Mouse (Mus musculus) bone marrow macrophage, adult 2 months (primary cell): ENCODE measurements around the gene Pafah1b2. TPM values are rescaled to one million over a fixed set of nuclear protein-coding genes. Genes with fewer than 3 reads are reported as not detected.

Experiments used
- H3K27ac ChIP-seq: 2 replicates; pipeline ENCODE4 v1.5.1; 2012; ENCODE audit warnings: low read depth, low read length; ENCODE audit not compliant: insufficient read depth
- H3K4me1 ChIP-seq: 2 replicates; pipeline ENCODE4 v1.6.1; 2012; ENCODE audit warnings: low read length; ENCODE audit not compliant: control insufficient read depth, insufficient read depth
- H3K4me3 ChIP-seq: 2 replicates; pipeline ENCODE4 v1.5.1; 2012; ENCODE audit warnings: mild to moderate bottlenecking, low read length, moderate library complexity; ENCODE audit not compliant: insufficient read depth
- CTCF ChIP-seq: IDR thresholded peaks from 2 replicates; pipeline ENCODE4 v1.5.1; 2012; ENCODE audit warnings: low read depth, mild to moderate bottlenecking, low read length, moderate library complexity
- POLR2A ChIP-seq: IDR thresholded peaks from 2 replicates; pipeline ENCODE4 v1.6.1; 2012; ENCODE audit warnings: mild to moderate bottlenecking, low read depth, low read length, borderline replicate concordance
- polyA plus RNA-seq: library from polyadenylated mRNA; stranded (reverse); fragments of >200 nt; gene quantifications from 2 replicates; pipeline ENCODE4 v1.2.4, GENCODE M21; 2012; ENCODE audit not compliant: missing spikeins, insufficient read depth, insufficient read length

Gene Pafah1b2
- polyA plus RNA-seq, 1 experiment = 44.9 TPM

DNA sequence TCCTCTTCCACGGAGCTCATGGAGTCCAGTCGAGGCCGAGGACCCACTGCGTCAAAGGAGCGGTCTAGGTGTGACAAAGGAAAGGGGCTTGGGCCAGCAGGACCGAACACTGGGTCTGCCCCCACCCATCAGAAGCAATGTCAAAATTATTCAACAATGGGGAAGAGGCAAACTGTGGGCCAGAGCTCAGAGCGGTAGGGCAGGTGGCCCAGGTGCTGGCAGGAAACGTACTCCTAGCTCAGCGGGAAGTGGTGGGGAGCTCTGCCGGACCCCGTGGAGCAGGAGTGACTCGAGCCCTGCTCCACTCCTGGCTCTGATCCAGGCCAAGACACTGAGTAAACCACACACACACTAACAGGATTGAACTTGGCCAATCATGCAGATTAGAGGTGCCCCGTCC, 66.8 kb downstream of the Pafah1b2 start:
- Histone ChIP-seq H3K27ac (no peak overlapping the region), H3K4me1 (peaks cover 14% of the 10 kb centered on the region), H3K4me3 (no peak overlapping the region)
- TF ChIP-seq POLR2A = no peak
- TF ChIP-seq CTCF = no peak

DNA sequence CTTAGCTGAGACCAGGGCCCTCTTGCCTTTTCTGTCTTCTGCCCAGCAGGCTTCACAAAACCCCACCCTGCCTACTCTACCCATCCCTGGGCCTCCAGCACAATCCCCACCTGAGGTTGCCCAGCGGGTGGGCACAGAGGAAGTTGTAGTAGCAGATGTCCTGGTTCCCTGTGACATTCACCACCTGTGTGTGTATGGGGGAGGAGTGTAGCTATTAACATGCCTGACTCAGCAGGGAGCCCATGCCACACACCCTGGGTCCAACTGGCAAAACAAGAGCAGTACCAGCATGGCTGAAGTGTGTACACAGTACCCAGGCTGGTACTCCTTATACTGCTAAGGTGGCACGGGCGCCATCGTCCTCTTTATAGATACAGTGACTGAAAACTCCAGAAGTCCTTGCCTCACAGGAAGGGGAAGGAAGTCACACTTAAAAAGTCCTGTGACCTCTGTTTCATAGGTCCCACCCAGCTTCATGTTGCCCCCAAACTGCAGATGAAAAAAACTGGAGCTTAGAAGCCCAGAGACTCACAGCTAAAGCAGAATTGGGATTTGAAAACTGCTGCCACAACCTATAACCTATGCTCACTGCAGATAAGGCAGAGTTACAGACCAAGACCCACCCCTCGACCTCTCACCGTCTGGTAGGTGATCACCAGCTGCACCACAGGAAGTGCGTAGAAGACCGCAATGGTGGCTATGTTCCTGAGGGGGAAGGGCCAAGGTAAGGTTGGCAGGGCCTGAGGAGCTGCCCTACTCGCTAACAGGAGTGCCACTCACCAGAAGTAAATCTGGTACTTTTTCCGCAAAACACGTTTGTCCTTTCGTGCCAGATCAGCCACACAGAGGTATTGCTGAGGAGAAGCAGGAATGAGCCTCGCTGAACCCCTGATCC, 67.7 kb downstream of the Pafah1b2 start:
- H3K27ac ChIP-seq = no peak overlapping the region
- H3K4me3 ChIP-seq = no peak overlapping the region
- TF ChIP-seq POLR2A (no peak), CTCF (no peak)
- H3K4me1 ChIP-seq = peaks cover 14% of the 10 kb centered on the region

DNA sequence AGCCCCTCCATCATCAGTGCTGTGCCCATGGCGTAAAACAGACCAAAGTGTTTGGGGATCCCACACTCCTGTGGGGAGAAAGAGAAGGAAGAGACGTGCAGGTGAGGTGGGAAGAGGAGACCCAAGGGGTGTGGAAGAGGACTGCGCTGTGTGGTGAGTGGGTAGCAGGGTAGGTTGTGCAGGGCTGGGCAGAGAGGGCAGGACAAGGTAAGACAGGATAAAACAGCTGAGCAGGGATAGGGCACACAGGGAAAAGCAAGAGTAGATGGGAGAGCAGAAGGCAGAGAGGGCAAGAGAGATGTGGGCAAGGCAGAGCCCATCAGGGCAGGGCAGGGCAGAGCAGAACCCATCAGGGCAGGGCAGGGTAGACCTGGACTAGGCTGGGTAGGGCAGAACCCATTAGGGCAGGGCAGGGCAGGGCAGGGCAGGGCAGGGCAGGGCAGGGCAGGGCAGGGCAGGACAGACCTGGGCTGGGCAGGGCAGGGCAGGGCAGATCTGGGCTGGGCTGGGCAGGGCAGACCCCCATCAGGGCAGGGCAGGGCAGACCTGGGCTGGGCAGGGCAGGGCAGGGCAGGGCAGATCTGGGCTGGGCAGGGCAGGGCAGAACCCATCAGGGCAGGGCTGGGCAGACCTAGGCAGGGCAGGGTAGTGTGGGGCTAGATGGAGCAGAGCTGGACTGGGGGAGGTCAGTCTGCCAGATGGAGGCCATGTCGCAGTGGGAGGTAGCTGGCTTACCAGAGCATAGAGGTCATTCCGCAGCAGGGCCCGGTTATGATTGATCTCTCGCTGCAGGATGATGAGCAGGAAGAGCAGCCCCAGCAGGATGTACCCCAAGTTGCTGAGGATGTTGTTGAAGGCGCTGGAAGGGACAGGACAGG, 68.6 kb downstream of the Pafah1b2 start:
- H3K4me1 ChIP-seq = peaks cover 14% of the 10 kb centered on the region
- TF ChIP-seq CTCF = no peak
- no peak for TF ChIP-seq POLR2A
- H3K27ac ChIP-seq = no peak overlapping the region
- H3K4me3 ChIP-seq = no peak overlapping the region

- Histone ChIP-seq H3K4me1 (peaks cover 14% of the 10 kb centered on the region), H3K27ac (no peak overlapping the region), H3K4me3 (no peak overlapping the region)
- TF ChIP-seq POLR2A (no peak), CTCF (no peak)
These were observed 69.6 kb downstream of the Pafah1b2 start for GRCm38 (mm10) chr9:45942916-45943315.

DNA sequence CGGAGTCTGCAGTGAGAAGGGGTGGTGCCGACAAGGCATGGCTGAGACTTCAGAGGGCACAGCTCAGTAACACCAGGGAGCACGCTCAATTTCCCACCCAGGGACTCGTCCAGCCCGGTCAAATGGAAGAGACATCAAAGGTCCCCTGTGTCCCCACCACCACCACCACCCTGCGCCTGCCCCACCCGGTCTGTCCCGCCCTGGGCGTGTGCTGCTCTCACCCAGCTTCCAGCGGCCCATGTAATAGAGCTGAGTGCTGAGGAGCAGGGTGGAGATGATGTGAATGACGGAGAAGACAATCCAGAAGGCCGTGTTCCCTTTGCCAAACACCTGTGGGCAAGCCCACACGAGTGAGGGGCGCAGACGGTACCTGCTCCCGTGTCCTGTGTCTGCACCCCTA, 70.0 kb downstream of the Pafah1b2 start:
- TF ChIP-seq CTCF = no peak
- TF ChIP-seq POLR2A = no peak
- Histone ChIP-seq H3K4me3 (no peak overlapping the region), H3K27ac (no peak overlapping the region), H3K4me1 (peaks cover 14% of the 10 kb centered on the region)

DNA sequence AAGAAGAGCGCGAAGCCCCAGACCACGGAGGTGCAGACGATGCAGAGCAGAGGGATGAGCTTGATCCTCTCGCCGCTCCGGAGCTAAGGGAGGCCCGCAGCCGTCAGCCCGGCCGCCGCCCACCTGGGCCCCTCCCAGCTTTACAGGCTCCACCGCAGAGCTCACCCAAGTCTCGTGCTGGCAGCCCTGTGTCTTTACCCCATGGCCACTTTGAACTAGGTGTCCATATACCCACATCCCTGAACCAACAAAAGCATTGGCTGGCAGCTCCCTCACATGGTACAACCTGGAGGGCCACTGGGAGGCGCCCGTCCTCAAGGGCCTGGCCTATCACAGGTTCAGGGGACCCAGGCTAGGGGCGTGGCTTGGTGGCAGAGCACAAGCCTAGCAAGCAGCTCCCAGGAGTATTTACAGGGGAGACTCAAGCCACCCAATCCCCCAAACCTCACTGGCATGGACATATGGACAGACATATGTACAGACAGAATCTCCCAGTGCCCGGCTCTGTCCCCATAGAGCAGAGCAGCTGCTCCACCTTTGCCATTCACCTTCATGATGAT, 71.1 kb downstream of the Pafah1b2 start:
- H3K4me3 ChIP-seq = no peak overlapping the region
- TF ChIP-seq POLR2A (no peak), CTCF (no peak)
- H3K27ac ChIP-seq = no peak overlapping the region
- peaks cover 14% of the 10 kb centered on the region for H3K4me1 ChIP-seq

GRCm38 (mm10) chr9:45939794-45940193, 72.7 kb downstream of the Pafah1b2 start:
- H3K4me3 ChIP-seq = no peak overlapping the region
- TF ChIP-seq CTCF (no peak), POLR2A (no peak)
- no peak overlapping the region for H3K27ac ChIP-seq
- H3K4me1 ChIP-seq = peaks cover 6% of the 10 kb centered on the region

GRCm38 (mm10) chr9:45938952-45939637, 73.4 kb downstream of the Pafah1b2 start:
- TF ChIP-seq POLR2A (no peak), CTCF (no peak)
- Histone ChIP-seq H3K4me1 (no peaks in the 10 kb centered on the region), H3K27ac (no peak overlapping the region)

GRCm38 (mm10) chr9:45938088-45938487, 74.4 kb downstream of the Pafah1b2 start:
- Histone ChIP-seq H3K4me3 (no peak overlapping the region), H3K4me1 (peaks cover 2% of the 10 kb centered on the region; the same call in 1 of the 2 replicates), H3K27ac (no peak overlapping the region)
- no peak for TF ChIP-seq POLR2A
- no peak for TF ChIP-seq CTCF

More at GRCm38 (mm10) chr9:45938952-45939637, 73.4 kb downstream of the Pafah1b2 start:
- no peak overlapping the region for H3K4me3 ChIP-seq
